Mouse (Mus musculus) forebrain, embryonic 10.5 days (tissue): ENCODE results near the gene Pipox. TPM values are rescaled to one million over a fixed set of nuclear protein-coding genes. Genes with fewer than 3 reads are reported as not detected.

Source experiments
- polyA plus RNA-seq: library from polyadenylated mRNA; unstranded; fragments of >200 nt; fragmentation: Nextera tagmentation; extraction: Ambion mirVana; gene quantifications from 2 replicates; pipeline ENCODE4 v1.2.1, GENCODE M21; 2016

The Pipox gene
- polyA plus RNA-seq, 1 experiment from 2014 or later: 10.0 TPM

Other genes starting within 250 kb of the Pipox start
- gene Nufip2, start 207.9 kb downstream of the Pipox start, polyA plus RNA-seq: 3.9 TPM in 2 replicates
- gene Cryba1, start 168.8 kb downstream of the Pipox start, polyA plus RNA-seq: 0.21 and 0.73 TPM in 2 replicates
- gene Myo18a, start 130.8 kb downstream of the Pipox start, polyA plus RNA-seq: 25.9 and 26.4 TPM in 2 replicates
- gene Gm10277, start 106.3 kb downstream of the Pipox start, polyA plus RNA-seq: 0.92 and 1.2 TPM in 2 replicates
- 2.8 and 4.3 TPM in 2 replicates for gene Sez6, start 36.7 kb upstream of the Pipox start, polyA plus RNA-seq
- 17.0 and 20.7 TPM in 2 replicates for gene Phf12, start 88.7 kb upstream of the Pipox start, polyA plus RNA-seq
- gene Dhrs13, start 138.2 kb upstream of the Pipox start, polyA plus RNA-seq: 14.4 and 17.1 TPM in 2 replicates
- gene Flot2, start 143.8 kb upstream of the Pipox start, polyA plus RNA-seq: 72.5 and 72.7 TPM in 2 replicates
- gene Eral1, start 186.3 kb upstream of the Pipox start, polyA plus RNA-seq: 39.7 and 40.7 TPM in 2 replicates
- 24.2 and 24.6 TPM in 2 replicates for gene Fam222b, start 200.6 kb upstream of the Pipox start, polyA plus RNA-seq